Mouse (Mus musculus) retina, postnatal 7 days (tissue): ENCODE data around the gene Slc22a6.

Experiments used
- DNase-seq: peaks from one replicate; pipeline ENCODE4 v3.0.0-alpha.2; 2012; ENCODE audit warnings: low read depth, low spot score

Gene Slc22a6

GRCm38 (mm10) chr19:8611358-8612123 is 6.3 kb upstream of the Slc22a6 start:
- DNase-seq: no peak

- no peak for DNase-seq
Measured at GRCm38 (mm10) chr19:8613111-8613510, 4.7 kb upstream of the Slc22a6 start.

- no peak for DNase-seq
Measured at GRCm38 (mm10) chr19:8614343-8614742, 3.5 kb upstream of the Slc22a6 start.

DNA sequence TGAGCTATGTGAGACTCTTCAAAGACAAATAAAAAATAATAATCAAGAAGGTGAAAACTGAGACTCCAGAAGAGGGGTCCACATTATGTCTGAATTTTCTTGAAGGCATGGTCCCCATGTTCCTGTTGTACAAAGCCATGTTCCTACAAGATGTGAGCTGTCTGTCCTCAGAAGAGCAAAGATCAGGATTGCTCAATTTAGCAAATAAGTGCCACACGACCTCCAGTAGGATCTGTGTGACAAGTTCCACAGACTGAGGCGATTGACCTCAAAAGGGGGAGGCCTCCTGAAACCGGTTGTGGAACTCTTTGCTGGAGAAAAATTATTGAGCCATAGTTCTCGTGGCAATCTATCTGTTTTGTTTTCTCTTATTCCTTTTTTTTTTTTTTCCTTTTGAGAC is 1.5 kb upstream of the Slc22a6 start:
- DNase-seq: no peak

DNA sequence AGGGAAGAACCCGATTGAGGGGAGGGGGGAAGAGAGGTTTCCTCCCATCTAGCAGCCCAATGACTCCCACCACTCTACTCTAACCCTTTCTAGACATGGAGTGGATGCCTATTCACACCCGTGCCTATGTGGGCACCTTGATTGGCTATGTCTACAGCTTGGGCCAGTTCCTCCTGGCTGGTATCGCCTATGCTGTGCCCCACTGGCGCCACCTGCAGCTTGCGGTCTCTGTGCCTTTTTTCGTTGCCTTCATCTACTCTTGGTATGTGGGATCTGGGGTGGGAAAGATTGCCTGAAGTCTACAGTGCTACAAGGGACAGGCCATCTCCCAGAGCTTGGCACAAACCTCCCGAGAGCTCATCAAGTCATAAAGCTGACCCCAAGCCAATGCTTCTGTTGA is 3.3 kb downstream of the Slc22a6 start:
- no peak for DNase-seq

DNA sequence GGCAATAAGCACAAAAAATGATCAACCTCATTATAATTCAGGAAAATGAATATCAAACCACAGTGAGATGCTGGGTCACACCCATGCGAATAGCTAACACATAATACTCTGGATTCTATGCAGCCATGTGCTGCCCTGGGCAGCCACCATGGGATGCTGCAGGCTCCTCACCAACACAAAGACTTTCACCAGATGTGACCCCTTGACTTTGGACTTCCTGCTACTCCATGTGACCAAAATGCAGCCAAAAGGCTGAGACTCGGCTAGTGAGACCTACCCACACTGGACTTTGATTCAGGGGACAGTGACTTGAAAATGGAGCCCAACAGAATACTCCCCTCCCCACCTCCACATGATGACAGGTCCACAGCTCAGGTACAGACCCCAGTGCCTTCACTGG is 12.4 kb downstream of the Slc22a6 start:
- DNase-seq: no peak

DNA sequence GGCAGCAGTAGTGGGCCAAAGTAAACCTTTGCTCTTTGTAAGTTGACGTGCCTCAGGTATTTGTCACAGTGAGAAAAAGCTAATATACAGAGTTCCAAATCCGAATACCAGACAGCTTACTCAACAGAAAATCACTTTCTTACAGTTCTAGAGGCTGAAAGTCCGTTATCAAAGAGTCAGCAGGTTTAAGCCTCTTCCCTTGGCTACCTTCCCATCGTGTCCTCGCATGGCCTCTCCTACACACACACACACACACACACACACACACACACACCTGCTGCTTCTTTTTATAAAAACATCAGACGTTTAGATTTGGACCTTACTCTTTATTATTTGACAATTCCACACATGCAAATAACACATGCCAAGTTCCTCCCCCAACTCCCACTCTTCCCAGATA is 13.0 kb downstream of the Slc22a6 start:
- DNase-seq: no peak

GRCm38 (mm10) chr19:8632029-8632428 is 14.2 kb downstream of the Slc22a6 start:
- DNase-seq: no peak

GRCm38 (mm10) chr19:8642086-8642485 is 24.2 kb downstream of the Slc22a6 start:
- DNase-seq: no peak

- DNase-seq: no peak
Measured at GRCm38 (mm10) chr19:8646393-8646792, 28.6 kb downstream of the Slc22a6 start.

DNA sequence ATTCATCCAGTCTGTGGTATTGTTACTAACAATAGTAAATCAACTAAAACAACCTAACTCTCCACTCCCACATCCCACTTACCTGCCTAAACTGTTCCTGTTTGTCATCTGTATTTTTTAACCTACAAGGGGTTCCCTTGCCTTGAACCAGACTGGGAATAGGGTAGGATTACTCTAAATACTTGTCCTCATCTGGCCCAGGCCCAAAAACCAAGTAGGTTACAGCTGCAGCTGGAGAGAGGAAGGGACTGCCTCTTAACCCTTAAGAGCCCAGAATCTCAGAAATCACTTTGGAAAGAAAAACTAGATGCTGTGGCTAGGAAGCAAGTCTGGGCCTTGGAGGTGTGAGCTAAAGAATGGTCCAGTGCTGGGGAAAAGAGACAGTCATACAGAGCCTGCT is 38.0 kb downstream of the Slc22a6 start:
- DNase-seq: no peak

- DNase-seq: no peak
Measured at GRCm38 (mm10) chr19:8656341-8656740, 38.5 kb downstream of the Slc22a6 start.

DNA sequence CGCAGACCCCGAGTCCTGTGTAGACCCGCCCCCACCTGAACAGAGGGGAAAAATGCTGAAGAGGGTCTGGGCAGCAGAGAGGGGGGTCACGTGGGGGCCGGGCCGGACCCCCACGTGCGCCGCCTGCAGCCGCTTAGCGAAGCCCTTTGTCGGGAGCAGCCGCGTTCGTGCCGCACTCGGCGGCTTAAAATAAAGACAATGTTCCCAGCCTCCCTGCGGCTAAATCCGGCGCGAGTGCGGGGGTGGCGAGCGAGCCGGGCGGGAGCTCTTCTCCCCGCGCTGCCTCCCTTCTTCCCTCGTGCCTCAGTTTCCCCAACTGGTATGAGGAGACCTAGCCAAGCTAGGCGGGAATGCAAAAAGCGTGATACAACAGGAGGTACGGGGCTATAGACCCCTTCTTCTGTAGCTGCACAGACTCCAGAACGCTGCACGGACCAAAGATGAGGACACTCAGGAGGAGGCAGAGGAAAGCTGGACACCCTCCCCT is 44.0 kb downstream of the Slc22a6 start:
- DNase-seq: no peak

- peak; percentile 41 for DNase-seq
Measured at GRCm38 (mm10) chr19:8662337-8662736, 44.5 kb downstream of the Slc22a6 start.

- DNase-seq: no peak
Measured at GRCm38 (mm10) chr19:8663360-8663839, 45.6 kb downstream of the Slc22a6 start, which contains the start of gene Chrm1. Gene Chrm1 (plus strand): TSS chr19:8663789.

DNA sequence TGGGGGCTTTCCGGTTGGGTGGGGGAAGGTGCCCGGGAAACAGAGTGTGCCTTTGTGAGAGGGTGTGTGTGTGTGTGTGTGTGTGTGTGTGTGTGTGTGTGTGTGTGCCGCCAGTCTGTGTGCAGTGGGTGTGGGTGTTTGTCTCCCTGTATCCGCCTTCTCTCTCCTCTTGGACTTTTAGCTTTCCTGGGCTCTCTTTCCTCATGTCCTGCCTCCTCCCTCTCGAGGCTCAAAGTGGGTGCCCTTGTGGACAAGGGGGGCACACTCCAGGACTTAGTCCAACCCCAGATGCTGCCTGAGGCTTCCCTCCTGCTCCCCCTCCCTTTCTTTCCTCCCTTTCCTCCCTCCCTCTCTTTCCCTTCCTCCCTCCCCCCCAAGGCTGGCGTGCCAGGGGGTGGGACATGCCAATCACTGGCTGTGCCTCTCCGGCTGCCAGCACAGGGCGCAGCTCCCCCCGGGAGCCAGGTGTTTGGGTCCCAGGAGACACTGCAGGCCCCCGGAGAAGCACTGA is 46.1 kb downstream of the Slc22a6 start:
- no peak for DNase-seq

GRCm38 (mm10) chr19:8664859-8665258 is 47.0 kb downstream of the Slc22a6 start:
- DNase-seq: no peak

DNA sequence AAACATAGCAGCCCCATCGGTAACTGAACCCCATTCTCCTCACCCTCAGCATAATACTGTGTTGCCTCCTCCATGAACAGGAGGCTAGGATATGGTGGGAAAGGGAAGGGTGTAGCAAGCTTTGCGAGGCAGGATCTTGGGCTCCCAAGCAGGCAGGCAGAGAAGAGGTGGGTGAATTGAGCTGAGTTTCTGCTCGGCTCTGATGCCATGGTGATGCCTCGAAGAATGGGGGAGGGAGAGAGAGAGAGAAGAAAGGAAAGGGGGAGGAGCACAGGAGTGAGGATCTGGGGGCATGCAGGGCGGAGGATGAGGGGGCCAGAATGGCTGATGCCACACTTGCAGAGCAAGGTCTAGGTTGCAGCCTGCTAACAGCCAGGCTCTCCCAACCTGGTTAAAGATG is 47.9 kb downstream of the Slc22a6 start:
- no peak for DNase-seq

GRCm38 (mm10) chr19:8672859-8673258 is 55.0 kb downstream of the Slc22a6 start:
- no peak for DNase-seq

DNA sequence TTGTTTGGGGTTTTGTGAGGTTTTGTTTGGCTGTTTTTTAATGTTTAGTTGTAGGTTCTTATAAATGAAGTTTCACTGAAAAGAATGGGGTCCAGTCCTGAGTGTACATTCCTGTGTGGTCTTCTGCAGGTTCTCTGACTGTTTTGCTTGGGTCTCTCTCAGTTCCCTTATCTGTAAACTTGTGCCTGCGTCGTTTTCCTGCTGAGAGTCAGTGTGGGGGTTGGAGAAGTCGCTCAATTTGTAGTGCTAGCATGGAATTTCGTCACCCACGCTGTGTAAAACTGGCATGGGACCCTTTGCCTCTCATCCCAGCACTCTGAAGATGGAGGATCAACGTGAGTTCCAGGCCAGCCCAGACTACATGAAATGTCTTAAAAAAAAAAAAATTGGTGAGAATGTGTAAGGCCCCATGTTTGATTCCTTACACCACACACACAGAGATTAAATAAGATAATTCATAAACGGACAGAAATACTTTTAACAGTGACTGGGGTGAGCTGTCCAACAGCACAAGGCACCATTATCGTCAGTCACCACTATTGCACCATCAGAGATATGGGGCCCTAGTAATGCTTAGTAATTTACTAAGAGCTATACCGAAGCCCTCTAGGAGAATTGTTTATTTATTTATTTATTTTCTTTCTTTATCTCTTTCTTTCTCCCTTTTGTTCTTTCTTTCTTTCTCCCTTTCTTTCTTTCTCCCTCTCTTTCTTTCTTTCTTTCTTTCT is 55.7 kb downstream of the Slc22a6 start:
- DNase-seq: no peak
